Mouse (Mus musculus): Measurements from ENCODE around the gene Lig4.

- TF ChIP-seq POLR2A (IDR thresholded peaks at IDR 0.05; ENCODE audit: insufficient read length, low read depth) (no peak), MYOG (IDR thresholded peaks at IDR 0.05; ENCODE audit: control insufficient read depth in 1 of 3, insufficient read depth in 1 of 3, insufficient read length in 2 of 3, low read depth in 2 of 3) (no peak), SRF (IDR thresholded peaks at IDR 0.05; ENCODE audit: control insufficient read depth, insufficient read length, low read depth) (no peak), TCF12 (IDR thresholded peaks at IDR 0.05; ENCODE audit: insufficient read depth, poor library complexity, severe bottlenecking) (no peak)
These were observed 42.5 kb downstream of the Lig4 start for GRCm38 (mm10) chr8:9934891-9935565.
